Mouse (Mus musculus) hindbrain, embryonic 15.5 days (tissue): ENCODE results near the gene Sntg2. TPM values are rescaled to one million over a fixed set of nuclear protein-coding genes. Genes with fewer than 3 reads are reported as not detected.

Experiments
- ATAC-seq: fragments of 200-750 bp; cut with Nextera tagmentation; 2 replicates; pipeline ENCODE4 v1.8.0; 2017; ENCODE audit warnings: low read depth, moderate number of reproducible peaks, moderate TSS enrichment; ENCODE audit not compliant: low FRiP score
- H3K27ac ChIP-seq: fragments of 300-500 bp; sonication (generic); replicated peaks from 2 replicates; pipeline ENCODE4 v1.5.1; 2015; ENCODE audit warnings: mild to moderate bottlenecking, inconsistent platforms
- H3K27me3 ChIP-seq: fragments of 300-500 bp; sonication (generic); 2 replicates; pipeline ENCODE4 v1.6.1; 2015; ENCODE audit warnings: control low read depth, inconsistent platforms
- H3K36me3 ChIP-seq: fragments of 300-500 bp; sonication (generic); 2 replicates; pipeline ENCODE4 v1.6.1; 2015; ENCODE audit warnings: control low read depth, inconsistent platforms
- H3K4me1 ChIP-seq: fragments of 300-500 bp; sonication (generic); replicated peaks from 2 replicates; pipeline ENCODE4 v1.6.1; 2015; ENCODE audit warnings: control low read depth, inconsistent platforms
- H3K4me2 ChIP-seq: fragments of 300-500 bp; sonication (generic); 2 replicates; pipeline ENCODE4 v1.6.1; 2015; ENCODE audit warnings: moderate library complexity, mild to moderate bottlenecking, inconsistent platforms
- H3K4me3 ChIP-seq: fragments of 300-500 bp; sonication (generic); 2 replicates; pipeline ENCODE4 v1.5.1; 2015; ENCODE audit warnings: mild to moderate bottlenecking, inconsistent platforms
- H3K9ac ChIP-seq: fragments of 300-500 bp; sonication (generic); 2 replicates; pipeline ENCODE4 v1.6.1; 2015; ENCODE audit warnings: inconsistent platforms
- H3K9me3 ChIP-seq: fragments of 300-500 bp; sonication (generic); 2 replicates; pipeline ENCODE4 v1.6.1; 2016; ENCODE audit warnings: control low read depth, inconsistent platforms
- WGBS: fragments of 180-500 bp; shearing (Covaris S2); methylation state at CpG from one replicate; pipeline ENCODE4 v1.1.7; 2015; 5-methylcytosine and 5-hydroxymethylcytosine counted together
- polyA plus RNA-seq: library from polyadenylated mRNA; unstranded; fragments of >200 nt; fragmentation: Nextera tagmentation; extraction: Ambion mirVana; gene quantifications from 2 replicates; pipeline ENCODE4 v1.2.1, GENCODE M21; 2015

Gene Sntg2
- polyA plus RNA-seq, 1 experiment from 2014 or later = 3.7 TPM

DNA sequence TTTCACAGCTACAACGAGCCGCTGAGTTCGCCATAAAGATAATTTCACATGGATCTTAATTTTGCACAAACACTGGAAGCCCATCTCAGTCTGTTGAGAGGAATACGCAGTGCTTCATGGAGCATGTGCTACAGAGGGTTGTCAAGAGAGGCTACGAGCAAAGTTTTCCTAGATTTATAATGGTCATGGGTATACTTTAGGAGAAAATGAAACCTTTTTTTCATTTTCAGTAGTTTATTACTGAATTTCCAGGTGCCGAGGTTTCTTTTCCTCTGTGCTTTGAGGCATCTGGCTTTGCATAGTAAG, 243.8 kb downstream of the Sntg2 start:
- ATAC-seq = peak; percentile 65
- WGBS = 55% methylated on average over 6 of the region's 6 CpGs
- H3K27me3 ChIP-seq = no peaks in the 10 kb centered on the region
- no peak overlapping the region for H3K9ac ChIP-seq
- peaks cover 13% of the 10 kb centered on the region for H3K4me1 ChIP-seq
- H3K4me3 ChIP-seq = no peak overlapping the region
- H3K27ac ChIP-seq = peak overlapping the region; percentile 70; the same call in 1 of the 2 replicates
- H3K9me3 ChIP-seq = no peaks in the 10 kb centered on the region
- H3K36me3 ChIP-seq = no peaks in the 10 kb centered on the region
- H3K4me2 ChIP-seq = peak overlapping the region; percentile 31; the same call in 1 of the 2 replicates

DNA sequence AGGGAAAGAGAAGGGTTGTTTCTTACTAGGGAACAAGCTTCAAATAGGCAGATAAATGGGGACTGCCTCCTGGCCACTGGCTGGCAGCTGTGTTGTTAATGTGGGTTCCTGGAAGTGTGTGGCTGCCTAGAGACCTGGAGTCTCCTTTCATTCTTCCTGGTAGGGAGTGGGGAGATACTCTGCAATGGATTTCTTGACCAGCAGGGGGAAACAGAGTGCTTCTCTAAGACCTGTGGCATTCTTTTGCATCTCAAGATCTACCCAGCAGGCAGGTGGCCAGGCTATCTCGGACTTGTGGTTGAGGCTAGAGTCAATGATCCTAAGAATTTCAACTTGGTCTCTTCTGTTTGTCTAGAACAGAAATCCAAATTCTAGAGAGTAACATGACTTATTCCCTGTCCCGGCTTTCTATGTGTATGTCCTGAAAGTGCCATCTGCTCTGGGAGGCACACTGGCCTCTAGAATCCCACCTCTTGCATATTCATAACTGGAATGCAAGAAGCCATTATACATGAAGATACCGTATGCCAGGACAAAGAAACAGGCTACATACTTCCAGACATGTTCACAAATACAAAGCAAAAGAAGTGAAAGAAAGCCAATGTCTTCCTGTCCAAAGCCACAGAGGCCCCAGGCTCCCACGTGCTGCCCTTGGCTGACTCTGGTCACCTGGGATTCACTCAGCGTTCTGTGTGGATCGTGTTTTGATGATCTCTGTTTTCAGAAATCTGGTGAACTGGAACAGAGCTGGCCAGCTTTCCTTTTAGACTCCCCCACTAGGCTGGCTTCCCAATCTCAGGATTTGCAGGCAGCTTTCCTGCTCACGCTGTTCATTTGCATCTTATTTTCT, 244.4 kb downstream of the Sntg2 start:
- WGBS = 37% methylated on average over 7 of the region's 7 CpGs
- H3K9me3 ChIP-seq = no peaks in the 10 kb centered on the region
- no peak overlapping the region for H3K9ac ChIP-seq
- peak overlapping the region; percentile 31; the same call in 1 of the 2 replicates for H3K4me2 ChIP-seq
- peak; percentile 76 for ATAC-seq
- no peaks in the 10 kb centered on the region for H3K27me3 ChIP-seq
- peak overlapping the region; percentile 70 for H3K27ac ChIP-seq
- no peak overlapping the region for H3K4me3 ChIP-seq
- H3K4me1 ChIP-seq = peaks cover 13% of the 10 kb centered on the region
- no peaks in the 10 kb centered on the region for H3K36me3 ChIP-seq

Other genes starting within 250 kb of the Sntg2 start
- 0.20 and 0.27 TPM in 2 replicates for gene Tpo, start 240.8 kb downstream of the Sntg2 start, polyA plus RNA-seq
- 31.3 and 33.1 TPM in 2 replicates for gene Tmem18, start 211.1 kb upstream of the Sntg2 start, polyA plus RNA-seq